In genomic region chr14:106390546-106390945, GRCm38 (mm10) we compare ENCODE assay signal across 25 mouse cellular contexts.
DNase-seq lines count a peak whose midpoint lies in the region; ATAC-seq and TF ChIP-seq lines count a peak whose summit lies in the region.
"Had no signal": no experiment of that assay in that cellular context is flagged by ENCODE, and none has a peak within 500 bp of the region (broad histone marks: within the 10 kb centered on the region; RNA-seq: fewer than 3 reads in every experiment).

No protein-coding gene starts in this region.

- H3K9me3 ChIP-seq in kidney, postnatal 0 days (replicated peaks; ENCODE audit: low read length) = no peaks in the 10 kb centered on the region
- H3K9me3 ChIP-seq in lung, embryonic 14.5 days (ENCODE audit: low read depth, low read length) = no peaks in the 10 kb centered on the region
- no peaks in the 10 kb centered on the region for H3K9me3 ChIP-seq in midbrain, postnatal 0 days (ENCODE audit: low read length)
- H3K9me3 ChIP-seq: embryonic facial prominence, embryonic 15.5 days; forebrain, embryonic 13.5 days; heart, embryonic 10.5 days; hindbrain, embryonic 13.5 days; megakaryocyte, embryonic 14.5 days; midbrain, embryonic 13.5 days had no signal

- no peaks in the 10 kb centered on the region for H3K27me3 ChIP-seq in kidney, postnatal 0 days (ENCODE audit: insufficient read depth, low read length)
- H3K27me3 ChIP-seq in lung, embryonic 14.5 days (ENCODE audit: insufficient read depth, low read length) = no peaks in the 10 kb centered on the region
- H3K27me3 ChIP-seq in midbrain, postnatal 0 days (ENCODE audit: insufficient read depth, low read length) = no peaks in the 10 kb centered on the region
- H3K27me3 ChIP-seq: embryonic facial prominence, embryonic 15.5 days; forebrain, embryonic 13.5 days; hindbrain, embryonic 13.5 days; megakaryocyte, embryonic 14.5 days; midbrain, embryonic 13.5 days had no signal

- TF ChIP-seq CTCF in kidney, postnatal 0 days (IDR thresholded peaks at IDR 0.05; ENCODE audit: low read depth) = no peak
- no peak for TF ChIP-seq CTCF in lung, embryonic 14.5 days (IDR thresholded peaks at IDR 0.05; ENCODE audit: low read depth)
- TF ChIP-seq CTCF in lung, adult 2 months (IDR thresholded peaks at IDR 0.05; ENCODE audit: insufficient read depth, low read length) = no peak
- no peak for TF ChIP-seq CTCF in midbrain, postnatal 0 days (IDR thresholded peaks at IDR 0.05)

- no peak for TF ChIP-seq POLR2A in lung, adult 2 months (IDR thresholded peaks at IDR 0.05; ENCODE audit: borderline replicate concordance, extremely low read depth, low read depth, low read length)

- ATAC-seq in kidney, postnatal 0 days (replicated peaks; ENCODE audit: low FRiP score, low read depth) = no peak
- no peak for ATAC-seq in lung, embryonic 14.5 days (ENCODE audit: insufficient read depth)
- no peak for ATAC-seq in midbrain, postnatal 0 days (ENCODE audit: low FRiP score)
- ATAC-seq: CD4-positive, CD25-positive, alpha-beta regulatory T cell, adult 4 months; forebrain, embryonic 13.5 days; intestine, embryonic 16.5 days; lung, postnatal 0 days; midbrain, embryonic 13.5 days had no signal

- H3K4me3 ChIP-seq in kidney, postnatal 0 days (replicated peaks; ENCODE audit: low read depth, low read length) = no peak overlapping the region
- H3K4me3 ChIP-seq in lung, embryonic 14.5 days (ENCODE audit: low read depth, low read length) = no peak overlapping the region
- H3K4me3 ChIP-seq in lung, adult 2 months (replicated peaks; ENCODE audit: extremely low read depth, low read depth, low read length) = no peak overlapping the region
- no peak overlapping the region for H3K4me3 ChIP-seq in midbrain, postnatal 0 days (ENCODE audit: low read depth, low read length)
- H3K4me3 ChIP-seq: embryonic facial prominence, embryonic 15.5 days; forebrain, embryonic 13.5 days; heart, embryonic 10.5 days; hindbrain, embryonic 13.5 days; megakaryocyte, embryonic 14.5 days; midbrain, embryonic 13.5 days had no signal

- H3K9ac ChIP-seq in kidney, postnatal 0 days (ENCODE audit: low read depth, low read length) = no peak overlapping the region
- no peak overlapping the region for H3K9ac ChIP-seq in lung, embryonic 14.5 days
- no peak overlapping the region for H3K9ac ChIP-seq in midbrain, postnatal 0 days (replicated peaks; ENCODE audit: low read length, poor library complexity, severe bottlenecking)
- H3K9ac ChIP-seq: embryonic facial prominence, embryonic 15.5 days; forebrain, embryonic 13.5 days; hindbrain, embryonic 13.5 days; midbrain, embryonic 13.5 days had no signal

- H3K27ac ChIP-seq in kidney, postnatal 0 days = no peak overlapping the region
- no peak overlapping the region for H3K27ac ChIP-seq in lung, embryonic 14.5 days (ENCODE audit: low read depth)
- H3K27ac ChIP-seq in midbrain, postnatal 0 days (ENCODE audit: low read depth, low read length) = no peak overlapping the region
- H3K27ac ChIP-seq: embryonic facial prominence, embryonic 15.5 days; forebrain, embryonic 13.5 days; heart, embryonic 10.5 days; hindbrain, embryonic 13.5 days; midbrain, embryonic 13.5 days had no signal

- no peaks in the 10 kb centered on the region for H3K4me1 ChIP-seq in kidney, postnatal 0 days (replicated peaks; ENCODE audit: insufficient read depth, low read length)
- H3K4me1 ChIP-seq in lung, embryonic 14.5 days (ENCODE audit: insufficient read depth) = 0 out of 2 replicates have a peak, but pooled peaks cover 4% of the 10 kb centered on the region
- H3K4me1 ChIP-seq in lung, adult 2 months (ENCODE audit: control insufficient read depth, insufficient read depth, low read length) = no peaks in the 10 kb centered on the region
- no peaks in the 10 kb centered on the region for H3K4me1 ChIP-seq in midbrain, postnatal 0 days (ENCODE audit: insufficient read depth, low read length)
- H3K4me1 ChIP-seq: embryonic facial prominence, embryonic 15.5 days; forebrain, embryonic 13.5 days; heart, embryonic 10.5 days; hindbrain, embryonic 13.5 days; megakaryocyte, embryonic 14.5 days; midbrain, embryonic 13.5 days had no signal

- peak; percentile 16 to 29 for DNase-seq in heart, adult 18-20 months
- no peak for DNase-seq in heart, adult 11 months
- DNase-seq in kidney, postnatal 0 days (ENCODE audit: low spot score) = peak; percentile 84
- DNase-seq in kidney, postnatal 10 days = no peak
- DNase-seq in lung, embryonic 14.5 days = peak; percentile 78
- DNase-seq in lung, adult 2 months = no peak
- DNase-seq in midbrain, postnatal 0 days (ENCODE audit: low spot score) = no peak
- DNase-seq: adrenal gland, postnatal 14 days; cerebellum, adult 18-20 months; cerebellum, postnatal 10 days; gastrocnemius, postnatal 25 days; heart, postnatal 36 days; left cerebral cortex, postnatal 4 days; lung, postnatal 4 days; thymus, postnatal 14 days had no signal

- 56% methylated on average over 9 of the region's 9 CpGs for WGBS in kidney, postnatal 0 days
- WGBS in lung, embryonic 14.5 days = 32% methylated on average over 9 of the region's 9 CpGs
- WGBS in lung, adult 2 months = 65% methylated on average over 9 of the region's 9 CpGs
- 86% methylated on average over 9 of the region's 9 CpGs for WGBS in midbrain, postnatal 0 days

- no peak overlapping the region for H3K4me2 ChIP-seq in kidney, postnatal 0 days (ENCODE audit: low read length)
- 0 out of 2 replicates have a peak overlapping the region, but pooled peaks have one; percentile 8 for H3K4me2 ChIP-seq in lung, embryonic 14.5 days
- H3K4me2 ChIP-seq in midbrain, postnatal 0 days (ENCODE audit: low read depth, low read length, poor library complexity, severe bottlenecking) = no peak overlapping the region
- H3K4me2 ChIP-seq: embryonic facial prominence, embryonic 15.5 days; forebrain, embryonic 13.5 days; hindbrain, embryonic 13.5 days; liver, embryonic 11.5 days; midbrain, embryonic 13.5 days had no signal

- H3K36me3 ChIP-seq in kidney, postnatal 0 days (ENCODE audit: insufficient read depth, low read length) = no peaks in the 10 kb centered on the region
- no peaks in the 10 kb centered on the region for H3K36me3 ChIP-seq in lung, embryonic 14.5 days (ENCODE audit: insufficient read depth)
- no peaks in the 10 kb centered on the region for H3K36me3 ChIP-seq in midbrain, postnatal 0 days (ENCODE audit: insufficient read depth, low read length)
- H3K36me3 ChIP-seq: embryonic facial prominence, embryonic 15.5 days; heart, embryonic 10.5 days; hindbrain, embryonic 13.5 days; midbrain, embryonic 13.5 days had no signal

Comparison
In these comparisons a context has a peak if more than half of its experiments do, and no peak if none do; other contexts are left out.
1. DNase-seq: peak in heart, adult 18-20 months (2 of 2), kidney, postnatal 0 days (single experiment) and lung, embryonic 14.5 days (single experiment); none in heart, adult 11 months (single experiment), kidney, postnatal 10 days (single experiment), lung, adult 2 months (single experiment) and midbrain, postnatal 0 days (single experiment).